Mouse (Mus musculus) neural tube, embryonic 11.5 days (tissue): ENCODE measurements around the gene Prkcg. TPM values are rescaled to one million over a fixed set of nuclear protein-coding genes. Genes with fewer than 3 reads are reported as not detected.
A peak's percentile ranks its signal among the peaks of the same experiment; 100 is the strongest.

Experiments used
- ATAC-seq: fragments of 200-750 bp; cut with Nextera tagmentation; 2 replicates; pipeline ENCODE4 v1.8.0; 2017; ENCODE audit warnings: moderate number of reproducible peaks, mild to moderate bottlenecking, moderate TSS enrichment, moderate library complexity; ENCODE audit not compliant: insufficient read depth, low FRiP score, low TSS enrichment
- DNase-seq: peaks from one replicate; pipeline ENCODE4 v3.0.0-alpha.2; 2015; ENCODE audit warnings: low spot score
- H3K27ac ChIP-seq: fragments of 300-500 bp; sonication (generic); 2 replicates; pipeline ENCODE4 v1.5.1; 2014; ENCODE audit warnings: low read depth, mild to moderate bottlenecking, low read length
- H3K27me3 ChIP-seq: fragments of 300-500 bp; sonication (generic); 2 replicates; pipeline ENCODE4 v1.6.1; 2014; ENCODE audit warnings: mild to moderate bottlenecking, low read length, mixed read lengths; ENCODE audit not compliant: control insufficient read depth, insufficient read depth
- H3K36me3 ChIP-seq: fragments of 300-500 bp; sonication (generic); 2 replicates; pipeline ENCODE4 v1.6.1; 2014; ENCODE audit warnings: mild to moderate bottlenecking, low read length, moderate library complexity, mixed read lengths; ENCODE audit not compliant: control insufficient read depth, insufficient read depth
- H3K4me1 ChIP-seq: fragments of 300-500 bp; sonication (generic); 2 replicates; pipeline ENCODE4 v1.6.1; 2014; ENCODE audit warnings: low read length, mixed read lengths; ENCODE audit not compliant: control insufficient read depth, insufficient read depth
- H3K4me2 ChIP-seq: fragments of 300-500 bp; sonication (generic); 2 replicates; pipeline ENCODE4 v1.6.1; 2014; ENCODE audit warnings: low read depth, mild to moderate bottlenecking, moderate library complexity
- H3K4me3 ChIP-seq: fragments of 300-500 bp; sonication (generic); 2 replicates; pipeline ENCODE4 v1.5.1; 2014; ENCODE audit warnings: low read depth, low read length
- H3K9ac ChIP-seq: fragments of 300-500 bp; sonication (generic); 2 replicates; pipeline ENCODE4 v1.6.1; 2014; ENCODE audit warnings: mild to moderate bottlenecking, low read length
- H3K9me3 ChIP-seq: fragments of 300-500 bp; sonication (generic); 2 replicates; pipeline ENCODE4 v1.6.1; 2016; ENCODE audit warnings: low read length; ENCODE audit not compliant: control insufficient read depth
- WGBS: fragments of 180-500 bp; shearing (Covaris S2); extraction: QIAGEN DNeasy Blood & Tissue Kit; methylation state at CpG from one replicate; pipeline ENCODE4 v1.1.7; 2014; 5-methylcytosine and 5-hydroxymethylcytosine counted together
- polyA plus RNA-seq: library from polyadenylated mRNA; unstranded; fragments of >200 nt; fragmentation: Nextera tagmentation; extraction: Ambion mirVana; gene quantifications from 2 replicates; pipeline ENCODE4 v1.2.1, GENCODE M21; 2014

Prkcg gene
- polyA plus RNA-seq, 1 experiment from 2014 or later, result 0.77 TPM

- ATAC-seq, result no peak
These were observed 80.2 kb downstream of the Prkcg start for GRCm38 (mm10) chr7:3369189-3369588.

GRCm38 (mm10) chr7:3370407-3370806, 81.4 kb downstream of the Prkcg start:
- 60% methylated on average over 4 of the region's 4 CpGs for WGBS
- ATAC-seq (no peak), DNase-seq (no peak)
- no peak overlapping the region for H3K9ac ChIP-seq
- H3K9me3 ChIP-seq, result no peaks in the 10 kb centered on the region
- no peak overlapping the region for H3K27ac ChIP-seq
- no peak overlapping the region for H3K4me3 ChIP-seq
- H3K27me3 ChIP-seq, result peaks cover 6% of the 10 kb centered on the region
- no peak overlapping the region for H3K4me2 ChIP-seq
- no peaks in the 10 kb centered on the region for H3K4me1 ChIP-seq
- no peaks in the 10 kb centered on the region for H3K36me3 ChIP-seq

More at GRCm38 (mm10) chr7:3369189-3369588, 80.2 kb downstream of the Prkcg start:
- Histone ChIP-seq H3K36me3 (no peaks in the 10 kb centered on the region), H3K27ac (no peak overlapping the region), H3K4me3 (no peak overlapping the region), H3K9ac (no peak overlapping the region), H3K4me2 (no peak overlapping the region), H3K4me1 (no peaks in the 10 kb centered on the region), H3K27me3 (peaks cover 6% of the 10 kb centered on the region), H3K9me3 (no peaks in the 10 kb centered on the region)
- DNase-seq, result no peak
- 83% methylated on average over 6 of the region's 6 CpGs for WGBS

GRCm38 (mm10) chr7:3372376-3372775, 83.4 kb downstream of the Prkcg start:
- Histone ChIP-seq H3K9me3 (no peaks in the 10 kb centered on the region), H3K4me2 (no peak overlapping the region), H3K36me3 (no peaks in the 10 kb centered on the region), H3K27me3 (peaks cover 2% of the 10 kb centered on the region; the same call in 1 of the 2 replicates), H3K9ac (no peak overlapping the region), H3K4me1 (no peaks in the 10 kb centered on the region), H3K4me3 (no peak overlapping the region), H3K27ac (no peak overlapping the region)
- 53% methylated on average over 2 of the region's 2 CpGs for WGBS
- ATAC-seq (no peak), DNase-seq (no peak)

- no peaks in the 10 kb centered on the region for H3K9me3 ChIP-seq
- H3K36me3 ChIP-seq, result no peaks in the 10 kb centered on the region
- no peak overlapping the region for H3K4me2 ChIP-seq
- H3K4me3 ChIP-seq, result no peak overlapping the region
- WGBS, result 90% methylated on average over 8 of the region's 8 CpGs
- H3K4me1 ChIP-seq, result no peaks in the 10 kb centered on the region
- DNase-seq (no peak), ATAC-seq (no peak)
- peaks cover 2% of the 10 kb centered on the region; the same call in 1 of the 2 replicates for H3K27me3 ChIP-seq
- H3K27ac ChIP-seq, result no peak overlapping the region
- no peak overlapping the region for H3K9ac ChIP-seq
These were observed 84.8 kb downstream of the Prkcg start for GRCm38 (mm10) chr7:3373754-3374153.

- no peak overlapping the region for H3K4me2 ChIP-seq
- H3K9ac ChIP-seq, result no peak overlapping the region
- no peak overlapping the region for H3K4me3 ChIP-seq
- no peaks in the 10 kb centered on the region for H3K4me1 ChIP-seq
- ATAC-seq (no peak), DNase-seq (peak; percentile 55)
- H3K27ac ChIP-seq, result no peak overlapping the region
- 53% methylated on average over 4 of the region's 4 CpGs for WGBS
- no peaks in the 10 kb centered on the region for H3K36me3 ChIP-seq
- H3K27me3 ChIP-seq, result no peaks in the 10 kb centered on the region
- no peaks in the 10 kb centered on the region for H3K9me3 ChIP-seq
These were observed 87.9 kb downstream of the Prkcg start for GRCm38 (mm10) chr7:3376831-3377230.

Other genes starting within 250 kb of the Prkcg start
- 0.11 TPM in 1 of 2 replicates, not detected in the other for gene AU018091, start 120.0 kb upstream of the Prkcg start, polyA plus RNA-seq
- gene Nlrp12, start 39.4 kb upstream of the Prkcg start, polyA plus RNA-seq, result not detected in 2 replicates
- gene Myadm, start 99 bp upstream of the Prkcg start, polyA plus RNA-seq, result 46.7 and 48.3 TPM in 2 replicates
- gene Cacng7, start 43.8 kb downstream of the Prkcg start, polyA plus RNA-seq, result 2.9 and 3.5 TPM in 2 replicates
- 4.9 and 5.1 TPM in 2 replicates for gene Cacng8, start 101.5 kb downstream of the Prkcg start, polyA plus RNA-seq
- gene Cacng6, start 135.0 kb downstream of the Prkcg start, polyA plus RNA-seq, result 1.4 and 1.6 TPM in 2 replicates
- not detected in 2 replicates for gene Tarm1, start 213.4 kb downstream of the Prkcg start, polyA plus RNA-seq